Mouse (Mus musculus) liver, embryonic 14.5 days (tissue): ENCODE results near the gene Fyn. TPM values are rescaled to one million over a fixed set of nuclear protein-coding genes. Genes with fewer than 3 reads are reported as not detected.

ENCODE experiments used
- ATAC-seq: fragments of 200-750 bp; cut with Nextera tagmentation; 2 replicates; pipeline ENCODE4 v1.8.0; 2017; ENCODE audit warnings: moderate number of reproducible peaks, mild to moderate bottlenecking, moderate library complexity; ENCODE audit not compliant: insufficient read depth
- DNase-seq, 3 experiments: peaks; one replicate each; pipeline ENCODE4 v3.0.0-alpha.2; 2012 to 2013; ENCODE audit warnings: low read depth in 3 of 3, low spot score in 3 of 3
- H3K27ac ChIP-seq: fragments of 300-500 bp; sonication (generic); 2 replicates; pipeline ENCODE4 v1.5.1; 2014; ENCODE audit warnings: moderate library complexity, mild to moderate bottlenecking, control low read depth, inconsistent platforms
- H3K27me3 ChIP-seq: fragments of 300-500 bp; sonication (generic); 2 replicates; pipeline ENCODE4 v1.6.1; 2014; ENCODE audit warnings: mild to moderate bottlenecking, low read length, moderate library complexity; ENCODE audit not compliant: control insufficient read depth, insufficient read depth
- H3K36me3 ChIP-seq: fragments of 300-500 bp; sonication (generic); replicated peaks from 2 replicates; pipeline ENCODE4 v1.6.1; 2014; ENCODE audit warnings: low read depth; ENCODE audit not compliant: control insufficient read depth, insufficient read depth
- H3K4me1 ChIP-seq, 2 experiments: fragments of 200-500 bp in 1 of 2; fragments of 300-500 bp in 1 of 2; sonication (generic) in 1 of 2; replicated peaks; 2 replicates each; pipeline ENCODE4 v1.6.1; 2012 to 2014; ENCODE audit warnings: antibody characterized with exemption in 1 of 2, inconsistent platforms in 1 of 2, low read length in 1 of 2; ENCODE audit not compliant: control insufficient read depth in 2 of 2, insufficient read depth in 2 of 2
- H3K4me2 ChIP-seq: fragments of 300-500 bp; sonication (generic); 2 replicates; pipeline ENCODE4 v1.6.1; 2014; ENCODE audit warnings: low read depth, mild to moderate bottlenecking, control low read depth, moderate library complexity
- H3K4me3 ChIP-seq, 2 experiments: fragments of 200-500 bp in 1 of 2; fragments of 300-500 bp in 1 of 2; sonication (generic) in 1 of 2; 2 replicates each; pipeline ENCODE4 v1.5.1; 2012 to 2014; ENCODE audit warnings: low read depth in 2 of 2, low read length in 2 of 2, mild to moderate bottlenecking in 2 of 2, control low read depth in 1 of 2, inconsistent platforms in 1 of 2, moderate library complexity in 1 of 2; ENCODE audit not compliant: insufficient read depth in 1 of 2
- H3K9ac ChIP-seq: fragments of 300-500 bp; sonication (generic); replicated peaks from 2 replicates; pipeline ENCODE4 v1.6.1; 2014; ENCODE audit warnings: mild to moderate bottlenecking, control low read depth, moderate library complexity
- H3K9me3 ChIP-seq: fragments of 300-500 bp; sonication (generic); 2 replicates; pipeline ENCODE4 v1.6.1; 2016; ENCODE audit warnings: low read length, mixed read lengths; ENCODE audit not compliant: control insufficient read depth
- CTCF ChIP-seq: IDR thresholded peaks from 2 replicates; pipeline ENCODE4 v1.5.1; 2016; ENCODE audit warnings: antibody characterized with exemption, low read depth, control low read depth
- EP300 ChIP-seq: IDR thresholded peaks from 2 replicates; pipeline ENCODE4 v1.6.1; 2016; ENCODE audit warnings: antibody characterized with exemption, low read depth
- WGBS: fragments of 180-500 bp; shearing (Covaris S2); extraction: QIAGEN DNeasy Blood & Tissue Kit; methylation state at CpG from one replicate; pipeline ENCODE4 v1.1.7; 2014; ENCODE audit not compliant: insufficient replicate concordance; 5-methylcytosine and 5-hydroxymethylcytosine counted together
- polyA plus RNA-seq, 2 experiments: library from polyadenylated mRNA; depleted of rRNA in 1 of 2; stranded (reverse) in 1 of 2; unstranded in 1 of 2; fragments of >200 nt; fragmentation: Nextera tagmentation in 1 of 2; extraction: Ambion mirVana in 1 of 2; gene quantifications; 2 replicates each; pipeline versions ENCODE4 v1.2.1 to v1.2.3; 2012 to 2014

Fyn gene
- polyA plus RNA-seq, 2 experiments = 8.2 to 9.8 TPM

DNA sequence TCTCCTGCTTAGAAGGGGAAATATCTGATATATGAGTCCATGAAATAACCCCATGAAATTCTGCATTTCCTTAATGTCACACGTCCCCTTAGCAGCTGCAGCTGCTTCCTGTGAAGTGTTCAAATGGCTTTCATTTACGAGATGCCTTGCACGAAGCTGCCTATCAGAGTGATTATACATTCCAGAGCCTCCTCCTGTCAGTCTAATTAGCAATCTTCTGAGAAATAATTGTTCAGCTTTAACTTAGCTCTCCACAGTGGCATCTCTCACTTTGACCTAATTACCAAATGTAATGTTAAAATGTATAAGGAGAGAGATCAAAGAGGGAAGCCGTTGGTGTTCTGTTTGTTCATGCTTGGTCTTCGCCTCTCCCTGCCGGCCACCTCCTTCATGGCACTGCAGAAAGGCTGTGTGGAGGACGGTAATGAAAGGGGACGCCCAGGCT is 115.7 kb downstream of the Fyn start:
- no peaks in the 10 kb centered on the region for H3K36me3 ChIP-seq
- no peak overlapping the region for H3K4me2 ChIP-seq
- WGBS = 52% methylated on average over 8 of the region's 8 CpGs

DNA sequence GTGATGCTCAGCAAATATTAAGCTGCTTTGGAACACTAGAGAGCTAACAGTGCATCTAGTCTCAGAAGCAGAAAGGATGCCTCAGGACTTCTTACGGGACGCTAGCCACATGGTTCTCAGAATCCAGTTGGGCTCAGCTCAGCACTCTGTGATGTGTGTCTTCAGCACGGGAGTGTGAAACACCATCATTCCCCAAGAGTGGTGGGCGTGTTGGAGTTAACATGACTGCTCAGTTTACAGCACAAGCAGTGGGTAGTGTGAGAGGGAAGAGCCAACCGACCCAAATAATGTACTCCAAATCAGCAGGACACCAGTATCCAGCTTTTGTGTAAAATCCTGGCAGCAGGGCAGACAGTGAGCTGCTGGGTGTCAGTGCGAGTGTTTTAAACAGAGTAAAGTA is 116.2 kb downstream of the Fyn start:
- Histone ChIP-seq H3K4me3 (no peak overlapping the region), H3K4me2 (no peak overlapping the region), H3K27ac (no peak overlapping the region), H3K4me1 (peaks cover 0 to 7% of the 10 kb centered on the region in 2 experiments; a peak in 1 of 4 replicates), H3K9ac (no peak overlapping the region), H3K36me3 (no peaks in the 10 kb centered on the region), H3K9me3 (no peaks in the 10 kb centered on the region), H3K27me3 (no peaks in the 10 kb centered on the region)
- ATAC-seq = no peak
- TF ChIP-seq EP300 (no peak), CTCF (no peak)
- WGBS = 67% methylated on average over 6 of the region's 6 CpGs
- DNase-seq = no peak

More for the DNA sequence above, 115.7 kb downstream of the Fyn start:
- Histone ChIP-seq H3K27me3 (no peaks in the 10 kb centered on the region), H3K4me3 (no peak overlapping the region), H3K9ac (no peak overlapping the region), H3K9me3 (no peaks in the 10 kb centered on the region), H3K4me1 (peaks cover 0 to 7% of the 10 kb centered on the region in 2 experiments; a peak in 1 of 4 replicates), H3K27ac (no peak overlapping the region)
- TF ChIP-seq CTCF (no peak), EP300 (no peak)
- no peak for ATAC-seq
- no peak for DNase-seq

DNA sequence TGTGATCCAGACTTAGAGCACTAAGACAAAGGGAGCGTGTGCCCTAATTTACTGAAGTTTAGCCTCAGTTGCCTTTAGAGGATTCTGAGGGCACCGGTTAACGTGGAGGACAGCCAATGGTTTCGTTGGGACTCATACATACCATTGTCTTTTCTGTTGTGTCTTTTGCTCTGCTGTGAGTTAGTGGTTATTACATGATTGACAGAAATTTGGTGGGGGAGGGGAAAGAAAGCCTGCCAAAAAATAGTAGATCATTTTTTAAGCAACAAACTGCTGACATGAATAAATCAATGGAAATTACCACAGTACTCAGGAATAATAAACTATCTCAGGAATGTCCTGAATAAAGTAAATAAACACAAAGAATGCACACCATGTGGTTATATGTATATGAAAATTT is 117.3 kb downstream of the Fyn start:
- Histone ChIP-seq H3K4me2 (no peak overlapping the region), H3K9ac (no peak overlapping the region), H3K4me1 (peaks cover 0 to 7% of the 10 kb centered on the region in 2 experiments; a peak in 1 of 4 replicates), H3K36me3 (no peaks in the 10 kb centered on the region), H3K4me3 (no peak overlapping the region), H3K27me3 (no peaks in the 10 kb centered on the region), H3K27ac (no peak overlapping the region), H3K9me3 (no peaks in the 10 kb centered on the region)
- DNase-seq (no peak), ATAC-seq (no peak)
- 70% methylated on average over 4 of the region's 4 CpGs for WGBS
- no peak for TF ChIP-seq CTCF
- TF ChIP-seq EP300 = no peak

DNA sequence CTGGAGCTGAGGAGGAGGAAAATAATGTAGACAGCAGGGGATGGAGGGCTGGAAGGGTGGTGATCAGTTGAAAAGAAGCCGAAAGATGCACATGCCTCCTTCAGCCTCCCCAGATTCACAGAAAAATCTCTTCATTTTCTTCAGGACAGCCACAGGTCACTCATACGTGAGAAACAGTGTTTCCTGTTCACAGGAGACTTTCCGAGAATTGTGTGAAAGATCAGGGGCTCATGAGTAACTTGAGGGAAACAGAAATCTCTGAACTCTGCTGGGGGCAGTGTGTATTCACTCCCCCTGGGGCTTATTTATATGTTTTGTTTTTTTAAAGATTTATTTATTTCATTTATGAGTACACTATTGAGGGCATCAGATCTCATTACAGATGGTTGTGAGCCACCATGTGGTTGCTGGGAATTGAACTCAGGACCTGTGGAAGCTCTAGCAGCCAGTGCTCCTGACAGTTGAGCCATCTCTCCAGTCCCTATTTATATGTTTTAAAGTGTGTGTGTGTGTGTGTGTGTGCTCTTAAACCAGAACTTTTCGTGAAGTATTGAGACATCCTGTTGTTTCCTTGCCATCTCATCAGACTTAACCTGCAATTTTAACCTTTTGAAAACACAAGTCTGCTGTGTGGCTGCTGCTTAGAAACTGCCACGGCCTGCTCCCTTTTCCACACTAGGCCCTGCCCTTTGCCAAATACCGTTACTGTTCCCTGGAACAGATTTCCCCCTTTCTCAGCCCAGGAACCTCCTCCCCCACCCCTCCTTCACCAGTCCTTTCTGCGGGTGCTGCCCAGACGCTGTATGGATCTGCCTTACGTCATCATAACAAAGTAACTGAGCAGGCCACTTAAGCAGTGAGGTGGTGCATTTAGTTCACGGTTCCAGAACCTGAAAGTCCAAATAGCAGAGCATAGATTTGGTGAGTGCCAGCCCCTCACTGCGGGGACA is 118.1 kb downstream of the Fyn start:
- TF ChIP-seq EP300 (no peak), CTCF (no peak)

DNA sequence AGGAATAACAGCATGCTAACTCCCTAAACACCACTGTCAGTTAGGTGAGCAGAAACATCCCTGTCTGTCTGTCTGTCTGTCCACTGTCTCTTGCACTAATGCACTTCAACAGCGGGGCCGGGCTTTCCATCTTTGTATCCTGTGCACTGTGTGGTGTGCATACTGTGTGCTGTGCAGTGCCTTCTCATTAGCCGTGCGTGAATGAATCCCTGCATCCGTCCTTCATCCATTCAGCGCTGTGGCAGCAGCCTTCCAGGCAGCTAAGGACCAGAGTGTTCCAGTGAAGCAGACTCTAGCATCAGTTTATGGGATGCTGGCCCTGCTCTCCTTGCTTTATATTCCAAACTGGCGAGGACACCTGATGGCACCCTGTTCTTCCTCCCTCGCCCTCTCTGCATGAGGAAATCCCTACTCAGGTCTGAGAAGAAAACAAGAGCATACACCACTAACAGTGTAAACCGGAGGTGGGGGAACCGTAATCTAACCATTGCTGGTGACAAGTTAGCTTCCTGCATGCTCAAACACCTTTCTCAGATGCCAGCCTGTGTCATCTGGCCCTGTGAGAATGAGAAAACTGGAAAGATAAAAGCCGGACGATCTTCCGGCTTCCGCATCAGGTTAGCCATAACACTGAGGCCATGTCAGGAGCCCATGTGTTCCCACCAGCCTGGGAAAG is 119.2 kb downstream of the Fyn start:
- Histone ChIP-seq H3K9me3 (no peaks in the 10 kb centered on the region), H3K4me3 (no peak overlapping the region), H3K9ac (no peak overlapping the region), H3K4me2 (no peak overlapping the region), H3K27ac (no peak overlapping the region), H3K36me3 (no peaks in the 10 kb centered on the region), H3K27me3 (no peaks in the 10 kb centered on the region), H3K4me1 (peaks cover 0 to 7% of the 10 kb centered on the region in 2 experiments; a peak in 1 of 4 replicates)
- no peak for TF ChIP-seq CTCF
- no peak for TF ChIP-seq EP300
- no peak for DNase-seq
- WGBS = 75% methylated on average over 14 of the region's 14 CpGs
- ATAC-seq = no peak

More for the DNA sequence above, 118.1 kb downstream of the Fyn start:
- Histone ChIP-seq H3K9me3 (no peaks in the 10 kb centered on the region), H3K9ac (no peak overlapping the region), H3K4me1 (peaks cover 0 to 7% of the 10 kb centered on the region in 2 experiments; a peak in 1 of 4 replicates), H3K4me2 (no peak overlapping the region), H3K4me3 (no peak overlapping the region), H3K27me3 (no peaks in the 10 kb centered on the region), H3K27ac (no peak overlapping the region), H3K36me3 (no peaks in the 10 kb centered on the region)
- ATAC-seq (no peak), DNase-seq (no peak)
- WGBS = 62% methylated on average over 11 of the region's 11 CpGs
